Mouse (Mus musculus) liver, embryonic 14.5 days (tissue): ENCODE measurements at regions not wholly inside any gene's neighbourhood (a gene's known extent, or its start where the extent isn't known, plus 50 kb on each side); places are given as distances from the start of the nearest gene placed in this dataset.

Source experiments
- CTCF ChIP-seq: IDR thresholded peaks from 2 replicates; pipeline ENCODE4 v1.5.1; 2016; ENCODE audit warnings: antibody characterized with exemption, low read depth, control low read depth
- EP300 ChIP-seq: IDR thresholded peaks from 2 replicates; pipeline ENCODE4 v1.6.1; 2016; ENCODE audit warnings: antibody characterized with exemption, low read depth

DNA sequence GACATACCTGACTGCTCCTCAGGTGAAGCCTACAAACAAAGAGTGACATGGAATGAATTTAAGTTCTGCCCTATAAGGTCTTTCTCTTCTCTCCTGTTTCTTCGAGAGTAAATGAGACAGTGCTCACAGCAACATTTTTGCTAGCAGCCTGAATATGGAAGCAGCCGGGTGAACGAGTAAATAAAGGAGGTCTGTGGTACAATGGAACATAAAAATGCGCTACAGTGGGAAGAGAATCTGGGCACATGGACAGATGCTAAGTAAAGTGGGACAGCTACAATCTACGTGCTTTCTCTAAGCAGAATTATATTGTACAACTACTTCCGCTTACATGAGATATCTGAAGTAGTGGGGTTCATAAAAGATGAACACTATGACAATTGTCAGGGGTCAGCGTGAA lies 225.2 kb downstream of the Utp18 start:
- TF ChIP-seq EP300 (no peak), CTCF (no peak)
